Mouse (Mus musculus): ENCODE results near the gene Smg5.

DNA sequence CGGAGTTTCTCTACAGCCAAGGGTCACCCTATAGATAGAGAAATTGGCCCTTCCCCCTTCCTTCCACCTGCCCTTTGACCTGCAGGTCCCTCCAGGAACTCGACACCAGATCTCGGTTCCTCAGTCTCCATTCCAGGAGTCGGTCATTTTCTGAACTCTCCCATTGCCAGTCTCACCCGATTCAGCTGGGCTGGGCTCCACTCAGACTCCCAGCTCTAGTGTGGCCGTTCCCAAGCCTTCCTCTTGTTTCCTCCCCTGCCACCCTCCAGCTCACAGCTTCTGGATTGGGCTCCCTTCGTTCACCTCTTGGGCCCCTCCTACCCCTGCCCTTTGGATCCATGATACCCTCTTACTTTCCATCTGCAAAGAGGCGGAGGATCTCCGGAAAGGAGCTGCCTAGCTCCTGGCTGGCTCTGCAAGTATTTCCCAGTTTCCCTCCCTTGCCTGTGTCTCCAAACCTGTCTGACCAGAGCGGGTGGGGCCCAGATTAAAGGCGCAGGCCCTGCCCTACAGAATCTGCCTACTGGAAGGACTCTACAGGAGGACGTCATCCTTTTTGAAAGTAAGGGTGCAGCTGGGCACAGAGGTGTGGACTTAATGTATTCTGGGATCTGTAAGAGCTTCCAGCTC is 1.9 kb upstream of the Smg5 start:
- no peak for TF ChIP-seq POLR2A (IDR thresholded peaks at IDR 0.05; ENCODE audit: borderline replicate concordance, insufficient read depth, low read length)
- TF ChIP-seq CTCF (IDR thresholded peaks at IDR 0.05; ENCODE audit: borderline replicate concordance, insufficient read depth, low read depth, low read length), result no peak

Measured in cerebellum, adult 2 months (tissue).